Mouse (Mus musculus): ENCODE measurements at regions not wholly inside any gene's neighbourhood (a gene's known extent, or its start where the extent isn't known, plus 50 kb on each side); places are given as distances from the start of the nearest gene placed in this dataset.

- no peak for TF ChIP-seq GATA1 (IDR thresholded peaks at IDR 0.05; ENCODE audit: borderline replicate concordance, low read length)
- no peak for TF ChIP-seq FLI1 (IDR thresholded peaks at IDR 0.05; ENCODE audit: low read length)
Observed at GRCm38 (mm10) chr14:101332015-101332414, 131.9 kb upstream of the Prr30 start.
